ENCODE assay signal across 8 mouse cellular contexts in the genomic region with DNA sequence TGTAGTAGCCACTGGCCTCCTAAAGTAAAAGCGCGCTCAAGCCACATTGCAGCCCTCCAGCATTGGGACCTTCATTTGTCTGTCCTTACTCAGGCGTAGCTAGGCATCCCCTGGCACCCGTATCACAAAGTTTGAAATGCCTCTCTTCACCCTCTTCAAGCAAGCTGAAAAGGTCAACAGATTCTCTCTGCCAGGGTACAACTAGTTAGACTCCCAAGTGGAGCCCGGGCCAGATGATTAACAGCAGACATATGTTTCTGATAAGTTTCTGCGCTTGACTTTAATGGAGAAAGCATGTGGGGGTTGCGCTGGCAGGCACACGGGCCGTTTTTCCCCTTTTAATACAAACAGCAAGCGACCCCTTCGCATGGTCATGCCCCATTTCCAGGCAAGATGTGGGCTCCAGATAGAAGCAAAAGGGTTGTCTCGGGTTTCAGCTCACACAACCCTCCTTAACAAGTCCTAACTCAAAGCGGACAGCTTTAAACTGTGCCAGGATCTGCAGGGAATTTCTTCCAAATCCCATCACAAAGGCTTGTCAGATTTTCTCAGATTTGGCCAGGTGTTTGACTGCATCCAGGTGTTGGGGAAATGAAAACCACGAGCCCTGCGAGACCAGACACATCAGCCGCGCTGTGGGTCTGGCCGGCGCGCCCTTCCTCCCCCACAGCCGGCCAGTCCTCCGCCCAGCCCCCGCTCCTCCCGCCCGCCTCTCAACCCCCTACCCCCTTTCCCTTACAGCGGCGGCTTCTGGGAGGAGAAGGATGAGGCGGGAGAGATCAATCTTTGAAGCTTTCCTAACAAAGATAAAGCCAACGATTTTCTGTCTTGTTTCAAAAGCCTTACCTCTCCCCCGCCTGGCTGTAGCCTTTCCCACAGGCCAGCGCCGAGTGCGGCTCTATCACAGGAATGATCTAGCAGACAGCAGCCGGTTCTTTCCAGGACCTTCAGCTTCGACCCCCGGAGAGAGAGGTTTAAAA. TPM values are rescaled to one million over a fixed set of nuclear protein-coding genes. Genes with fewer than 3 reads are reported as not detected.
DNase-seq lines count a peak whose midpoint lies in the region; ATAC-seq and TF ChIP-seq lines count a peak whose summit lies in the region.

No protein-coding gene starts in this region.

- TF ChIP-seq POLR2A in small intestine, adult 2 months (IDR thresholded peaks at IDR 0.05; ENCODE audit: low read depth, low read length): no peak

- whole genome bisulfite sequencing in embryonic facial prominence, embryonic 15.5 days: 2% methylated on average over 36 of the region's 36 CpGs
- under 1% methylated on average over 36 of the region's 36 CpGs for WGBS in hindbrain, embryonic 12.5 days
- WGBS in liver, embryonic 12.5 days (ENCODE audit: insufficient replicate concordance): 3% methylated on average over 36 of the region's 36 CpGs
- WGBS in small intestine, adult 2 months: 10% methylated on average over 36 of the region's 36 CpGs

- peak; percentile 23 for DNase-seq in cerebellum, adult 11-12 months
- DNase-seq in cerebellum, postnatal 36 days: no peak
- DNase-seq in G1E (ENCODE audit: low spot score): no peak

- no peak for ATAC-seq in G1E (ENCODE audit: extremely low read depth, insufficient number of reproducible peaks, low FRiP score, poor library complexity, severe bottlenecking)
- ATAC-seq in embryonic facial prominence, embryonic 15.5 days (ENCODE audit: insufficient number of reproducible peaks, low FRiP score, low TSS enrichment, low read depth): no peak
- no peak for ATAC-seq in hindbrain, embryonic 12.5 days (ENCODE audit: low FRiP score)
- ATAC-seq in liver, embryonic 12.5 days: no peak
- no peak for ATAC-seq in megakaryocyte progenitor cell, adult 5-6 weeks (replicated peaks; ENCODE audit: poor library complexity)

- H3K27me3 ChIP-seq in G1E (ENCODE audit: insufficient read depth, low read length): peaks cover 5% of the 10 kb centered on the region; the same call in 1 of the 2 replicates
- H3K27me3 ChIP-seq in embryonic facial prominence, embryonic 15.5 days: no peaks in the 10 kb centered on the region
- H3K27me3 ChIP-seq in hindbrain, embryonic 12.5 days: peaks cover 49% of the 10 kb centered on the region
- peaks cover 89% of the 10 kb centered on the region for H3K27me3 ChIP-seq in liver, embryonic 12.5 days (replicated peaks)
- no peaks in the 10 kb centered on the region for H3K27me3 ChIP-seq in small intestine, adult 2 months (ENCODE audit: control insufficient read depth, insufficient read depth, low read length)

- no peaks in the 10 kb centered on the region for H3K9me3 ChIP-seq in G1E (replicated peaks)
- no peaks in the 10 kb centered on the region for H3K9me3 ChIP-seq in embryonic facial prominence, embryonic 15.5 days (replicated peaks)
- H3K9me3 ChIP-seq in hindbrain, embryonic 12.5 days (replicated peaks): no peaks in the 10 kb centered on the region
- H3K9me3 ChIP-seq in liver, embryonic 12.5 days (replicated peaks): no peaks in the 10 kb centered on the region

- TF ChIP-seq CTCF in G1E (IDR thresholded peaks at IDR 0.05; ENCODE audit: low read depth, low read length): no peak
- TF ChIP-seq CTCF in small intestine, adult 2 months (IDR thresholded peaks at IDR 0.05; ENCODE audit: extremely low read depth, insufficient read length, insufficient replicate concordance, low read depth, low read length): no peak

- H3K27ac ChIP-seq in embryonic facial prominence, embryonic 15.5 days (replicated peaks): peak overlapping the region; percentile 90
- peak overlapping the region; percentile 41 for H3K27ac ChIP-seq in hindbrain, embryonic 12.5 days
- peak overlapping the region; percentile 45; the same call in 1 of the 2 replicates for H3K27ac ChIP-seq in liver, embryonic 12.5 days
- H3K27ac ChIP-seq in small intestine, adult 2 months (ENCODE audit: insufficient read depth, low read depth, low read length): peak overlapping the region; percentile 23

- peak overlapping the region; percentile 6; the same call in 1 of the 2 replicates for H3K9ac ChIP-seq in embryonic facial prominence, embryonic 15.5 days
- peak overlapping the region; percentile 29 for H3K9ac ChIP-seq in hindbrain, embryonic 12.5 days
- H3K9ac ChIP-seq in liver, embryonic 12.5 days: no peak overlapping the region

- peak overlapping the region; percentile 49 for H3K4me2 ChIP-seq in embryonic facial prominence, embryonic 15.5 days (replicated peaks)
- peak overlapping the region; percentile 52 for H3K4me2 ChIP-seq in hindbrain, embryonic 12.5 days (replicated peaks)
- H3K4me2 ChIP-seq in liver, embryonic 12.5 days: peak overlapping the region; percentile 48

- H3K4me3 ChIP-seq in G1E (ENCODE audit: low read depth, low read length): peak overlapping the region; percentile 65; the same call in 1 of the 2 replicates
- peak overlapping the region; percentile 34 for H3K4me3 ChIP-seq in embryonic facial prominence, embryonic 15.5 days (replicated peaks)
- H3K4me3 ChIP-seq in hindbrain, embryonic 12.5 days: peak overlapping the region; percentile 26
- peak overlapping the region; percentile 10 for H3K4me3 ChIP-seq in liver, embryonic 12.5 days
- H3K4me3 ChIP-seq in small intestine, adult 2 months (ENCODE audit: low read depth, low read length): peak overlapping the region; percentile 40

- H3K4me1 ChIP-seq in G1E (ENCODE audit: insufficient read depth, low read depth, low read length): peaks cover 71% of the 10 kb centered on the region
- peaks cover 46% of the 10 kb centered on the region for H3K4me1 ChIP-seq in embryonic facial prominence, embryonic 15.5 days
- peaks cover 48% of the 10 kb centered on the region for H3K4me1 ChIP-seq in hindbrain, embryonic 12.5 days
- H3K4me1 ChIP-seq in liver, embryonic 12.5 days: peaks cover 63% of the 10 kb centered on the region
- H3K4me1 ChIP-seq in small intestine, adult 2 months (ENCODE audit: control insufficient read depth, insufficient read depth, insufficient read length, low read length): peaks cover 7% of the 10 kb centered on the region

- H3K36me3 ChIP-seq in G1E (replicated peaks): peaks cover 13% of the 10 kb centered on the region
- no peaks in the 10 kb centered on the region for H3K36me3 ChIP-seq in embryonic facial prominence, embryonic 15.5 days
- no peaks in the 10 kb centered on the region for H3K36me3 ChIP-seq in hindbrain, embryonic 12.5 days
- H3K36me3 ChIP-seq in liver, embryonic 12.5 days: 0 out of 2 replicates have a peak, but pooled peaks cover 3% of the 10 kb centered on the region
- H3K36me3 ChIP-seq in small intestine, adult 2 months (ENCODE audit: control insufficient read depth, insufficient read depth, low read length): peaks cover 7% of the 10 kb centered on the region

RNA-seq across cellular contexts. Expression of a gene that starts 4.1 kb away (rescaled TPM):
- total RNA-seq in G1E (2014; fragmentation: Nextera tagmentation) (56.9 and 58.8 TPM in 2 replicates), G1E (2017) (80.3 and 80.7 TPM in 2 replicates)
- polyA plus RNA-seq in G1E (2012): 58.2 and 71.0 TPM in 2 replicates
- polyA plus RNA-seq in embryonic facial prominence, embryonic 15.5 days (2015; fragmentation: Nextera tagmentation; extraction: Ambion mirVana): 63.6 and 66.0 TPM in 2 replicates
- 39.5 and 40.3 TPM in 2 replicates for polyA plus RNA-seq in hindbrain, embryonic 12.5 days (2016; fragmentation: Nextera tagmentation; extraction: Ambion mirVana)
- 12.5 and 12.7 TPM in 2 replicates for polyA plus RNA-seq in liver, embryonic 12.5 days (2016; fragmentation: Nextera tagmentation; extraction: Ambion mirVana)
- polyA plus RNA-seq in small intestine, adult 2 months (2012; rRNA removed): 135 and 295 TPM in 2 replicates
- 0.24 and 0.47 TPM in 2 replicates for total RNA-seq in megakaryocyte progenitor cell, adult 5-6 weeks (2015)
- 0.41 and 6.0 TPM in 2 replicates for total RNA-seq in megakaryocyte progenitor cell, adult 5-6 weeks (2017)

Comparison
In these comparisons a context has a peak if more than half of its experiments do, and no peak if none do; other contexts are left out.
1. H3K4me3 ChIP-seq: peak in every context shown above with its lines; median percentile 65 in G1E; 40 in small intestine, adult 2 months; 34 in embryonic facial prominence, embryonic 15.5 days; 26 in hindbrain, embryonic 12.5 days; 10 in liver, embryonic 12.5 days.
2. H3K27ac ChIP-seq: peak in every context shown above with its lines; median percentile 90 in embryonic facial prominence, embryonic 15.5 days; 45 in liver, embryonic 12.5 days; 41 in hindbrain, embryonic 12.5 days; 23 in small intestine, adult 2 months.